ENCODE assay signal across 28 mouse cellular contexts in the genomic region with DNA sequence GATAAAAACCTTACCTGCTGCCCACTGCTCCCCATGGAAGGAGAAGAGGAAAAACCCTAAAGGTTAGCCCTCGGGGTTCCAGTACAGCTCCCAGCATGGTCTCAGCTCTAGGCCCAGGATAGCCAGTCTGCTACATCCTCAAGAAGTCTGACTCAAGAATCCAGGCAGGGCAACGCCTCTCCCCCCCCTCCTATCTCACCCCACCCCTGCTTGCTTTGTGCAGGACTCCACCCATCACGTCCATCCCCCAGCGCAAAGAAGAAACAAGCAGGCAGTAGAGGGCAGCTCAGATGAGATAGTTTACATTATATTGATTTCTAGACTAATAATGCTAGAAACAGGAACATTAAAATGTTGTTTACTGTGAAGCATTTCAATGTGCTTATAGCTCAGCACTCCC. TPM values are rescaled to one million over a fixed set of nuclear protein-coding genes. Genes with fewer than 3 reads are reported as not detected.
DNase-seq lines count a peak whose midpoint lies in the region; ATAC-seq and TF ChIP-seq lines count a peak whose summit lies in the region.
"Had no signal": no experiment of that assay in that cellular context is flagged by ENCODE, and none has a peak within 500 bp of the region (broad histone marks: within the 10 kb centered on the region; RNA-seq: fewer than 3 reads in every experiment).

No protein-coding gene starts in this region.

- 20% methylated on average over 4 of the region's 4 CpGs for WGBS in lung, postnatal 0 days
- 25% methylated on average over 4 of the region's 4 CpGs for WGBS in lung, adult 2 months
- 34% methylated on average over 4 of the region's 4 CpGs for WGBS in hindbrain, embryonic 11.5 days

- no peak overlapping the region for H3K9ac ChIP-seq in lung, postnatal 0 days (replicated peaks; ENCODE audit: low read depth)
- no peak overlapping the region for H3K9ac ChIP-seq in MEL (ENCODE audit: control insufficient read depth, low read depth, low read length, poor library complexity, severe bottlenecking)
- no peak overlapping the region for H3K9ac ChIP-seq in hindbrain, embryonic 11.5 days (ENCODE audit: low read depth, low read length)
- H3K9ac ChIP-seq: embryonic facial prominence, embryonic 15.5 days; forebrain, postnatal 0 days; limb, embryonic 15.5 days; midbrain, embryonic 15.5 days had no signal

- no peak for TF ChIP-seq POLR2A in lung, adult 2 months (IDR thresholded peaks at IDR 0.05; ENCODE audit: borderline replicate concordance, extremely low read depth, low read depth, low read length)
- no peak for TF ChIP-seq POLR2A in MEL (IDR thresholded peaks at IDR 0.05; ENCODE audit: control insufficient read depth in 1 of 2, insufficient read depth in 1 of 2, low read depth in 1 of 2, low read length in 2 of 2, poor library complexity in 1 of 2)

- no peak overlapping the region for H3K4me2 ChIP-seq in lung, postnatal 0 days (replicated peaks; ENCODE audit: low read depth, low read length)
- H3K4me2 ChIP-seq in hindbrain, embryonic 11.5 days (replicated peaks; ENCODE audit: low read depth, low read length) = no peak overlapping the region
- H3K4me2 ChIP-seq: embryonic facial prominence, embryonic 15.5 days; limb, embryonic 15.5 days; midbrain, embryonic 15.5 days had no signal

- H3K4me1 ChIP-seq in lung, postnatal 0 days (ENCODE audit: insufficient read depth, low read depth, low read length) = no peaks in the 10 kb centered on the region
- peaks cover 3% of the 10 kb centered on the region; the same call in 1 of the 2 replicates for H3K4me1 ChIP-seq in lung, adult 2 months (ENCODE audit: control insufficient read depth, insufficient read depth, low read length)
- H3K4me1 ChIP-seq in MEL (ENCODE audit: control insufficient read depth in 1 of 2, insufficient read depth in 2 of 2, low read length in 2 of 2) = no peaks in the 10 kb centered on the region; a peak in 1 of 4 replicates
- H3K4me1 ChIP-seq in hindbrain, embryonic 11.5 days (replicated peaks; ENCODE audit: control insufficient read depth, insufficient read depth, low read length) = no peaks in the 10 kb centered on the region
- H3K4me1 ChIP-seq: embryonic facial prominence, embryonic 15.5 days; limb, embryonic 15.5 days; midbrain, embryonic 15.5 days had no signal

- H3K27me3 ChIP-seq in lung, postnatal 0 days (replicated peaks; ENCODE audit: insufficient read depth, low read length) = no peaks in the 10 kb centered on the region
- H3K27me3 ChIP-seq in MEL (ENCODE audit: control insufficient read depth in 1 of 2, insufficient read depth in 2 of 2, low read length in 2 of 2) = peaks cover 0 to 3% of the 10 kb centered on the region in 2 experiments; a peak in 1 of 4 replicates
- H3K27me3 ChIP-seq in hindbrain, embryonic 11.5 days (ENCODE audit: control insufficient read depth, insufficient read depth, low read length) = no peaks in the 10 kb centered on the region
- H3K27me3 ChIP-seq: embryonic facial prominence, embryonic 15.5 days; limb, embryonic 15.5 days; midbrain, embryonic 15.5 days had no signal

- no peak for TF ChIP-seq RAD21 in MEL (IDR thresholded peaks at IDR 0.05; ENCODE audit: low read depth, low read length)

- no peak for TF ChIP-seq CTCF in lung, postnatal 0 days (IDR thresholded peaks at IDR 0.05)
- TF ChIP-seq CTCF in lung, adult 2 months (IDR thresholded peaks at IDR 0.05; ENCODE audit: insufficient read depth, low read length) = no peak
- TF ChIP-seq CTCF in MEL (IDR thresholded peaks at IDR 0.05 in 2 of 3, conservative IDR thresholded peaks at IDR 0.05 in 1 of 3; ENCODE audit: control insufficient read depth in 1 of 3, insufficient read depth in 1 of 3, low read depth in 2 of 3, low read length in 3 of 3, poor library complexity in 1 of 3, severe bottlenecking in 1 of 3) = no peak

- H3K27ac ChIP-seq in lung, postnatal 0 days (ENCODE audit: low read length) = no peak overlapping the region
- no peak overlapping the region for H3K27ac ChIP-seq in MEL (ENCODE audit: control insufficient read depth, low read depth, low read length)
- H3K27ac ChIP-seq in hindbrain, embryonic 11.5 days (ENCODE audit: low read depth, low read length) = no peak overlapping the region
- H3K27ac ChIP-seq: embryonic facial prominence, embryonic 15.5 days; heart, embryonic 10.5 days; hindbrain, embryonic 10.5 days; layer of hippocampus, adult 2 months; limb, embryonic 15.5 days; midbrain, embryonic 15.5 days had no signal

- no peaks in the 10 kb centered on the region for H3K36me3 ChIP-seq in lung, postnatal 0 days (ENCODE audit: insufficient read depth, low read length)
- H3K36me3 ChIP-seq in MEL (ENCODE audit: control insufficient read depth in 1 of 2, insufficient read depth in 2 of 2, low read length in 2 of 2) = no peaks in the 10 kb centered on the region
- H3K36me3 ChIP-seq in hindbrain, embryonic 11.5 days (ENCODE audit: control insufficient read depth, insufficient read depth, low read length) = no peaks in the 10 kb centered on the region
- H3K36me3 ChIP-seq: embryonic facial prominence, embryonic 15.5 days; heart, embryonic 10.5 days; hindbrain, embryonic 10.5 days; limb, embryonic 15.5 days; midbrain, embryonic 15.5 days had no signal

- peak; percentile 78 for ATAC-seq in lung, postnatal 0 days
- ATAC-seq in hindbrain, embryonic 11.5 days (ENCODE audit: low FRiP score) = no peak
- ATAC-seq: activated CD4-positive, CD25-positive, alpha-beta regulatory T cell, adult 4 months; forebrain, postnatal 0 days; midbrain, embryonic 15.5 days had no signal

- H3K4me3 ChIP-seq in lung, postnatal 0 days (ENCODE audit: low read depth, low read length) = no peak overlapping the region
- H3K4me3 ChIP-seq in lung, adult 2 months (replicated peaks; ENCODE audit: extremely low read depth, low read depth, low read length) = no peak overlapping the region
- H3K4me3 ChIP-seq in MEL (ENCODE audit: control insufficient read depth in 1 of 2, insufficient read depth in 1 of 2, low read depth in 2 of 2, low read length in 2 of 2) = no peak overlapping the region
- H3K4me3 ChIP-seq in hindbrain, embryonic 11.5 days (ENCODE audit: low read depth, low read length) = no peak overlapping the region
- H3K4me3 ChIP-seq: embryonic facial prominence, embryonic 15.5 days; heart, embryonic 10.5 days; hindbrain, embryonic 10.5 days; layer of hippocampus, adult 2 months; limb, embryonic 15.5 days; megakaryocyte, embryonic 14.5 days; midbrain, embryonic 15.5 days had no signal

- peak; percentile 47 for DNase-seq in lung, postnatal 0 days (ENCODE audit: low spot score)
- DNase-seq in lung, adult 2 months = no peak
- peak; percentile 63 for DNase-seq in MEL (ENCODE audit: low read depth, low spot score)
- peak; percentile 26 for DNase-seq in lung, postnatal 10 days
- DNase-seq in cerebellum, adult 11 months = no peak
- no peak for DNase-seq in hindbrain, embryonic 11.5 days (ENCODE audit: low spot score)
- DNase-seq in left cerebral cortex, adult 9 months (ENCODE audit: low spot score in 2 of 2) = no peak
- DNase-seq: adrenal gland, postnatal 10 days; cerebellum, postnatal 10 days; forebrain, postnatal 0 days; kidney, adult 8-10 months; kidney, postnatal 14 days; layer of hippocampus, postnatal 36 days; right cerebral cortex, adult 18-20 months; thymus, postnatal 4 days had no signal

- H3K9me3 ChIP-seq in lung, postnatal 0 days (ENCODE audit: low read length) = no peaks in the 10 kb centered on the region
- no peaks in the 10 kb centered on the region for H3K9me3 ChIP-seq in MEL (replicated peaks; ENCODE audit: insufficient read depth, low read length)
- no peaks in the 10 kb centered on the region for H3K9me3 ChIP-seq in hindbrain, embryonic 11.5 days (ENCODE audit: control insufficient read depth, low read length)
- H3K9me3 ChIP-seq: embryonic facial prominence, embryonic 15.5 days; heart, embryonic 10.5 days; hindbrain, embryonic 10.5 days; limb, embryonic 15.5 days; midbrain, embryonic 15.5 days had no signal

- TF ChIP-seq EP300 in lung, postnatal 0 days (IDR thresholded peaks at IDR 0.05) = no peak
- no peak for TF ChIP-seq EP300 in MEL (IDR thresholded peaks at IDR 0.05; ENCODE audit: low read depth in 1 of 2, low read length in 2 of 2)

- no peaks in the 10 kb centered on the region for H3K79me2 ChIP-seq in MEL (ENCODE audit: control insufficient read depth, insufficient read depth, low read length, poor library complexity)

TF ChIP-seq in MEL, 35 proteins besides CTCF, POLR2A, EP300 and RAD21 (continues in another document):
- TF ChIP-seq ETS1 (IDR thresholded peaks at IDR 0.05; ENCODE audit: low read depth, low read length) (no peak), HCFC1 (IDR thresholded peaks at IDR 0.05; ENCODE audit: low read depth, low read length) (no peak), MYB (IDR thresholded peaks at IDR 0.05; ENCODE audit: low read depth, low read length) (no peak), MAX (IDR thresholded peaks at IDR 0.05; ENCODE audit: low read length) (no peak), SMC3 (IDR thresholded peaks at IDR 0.05; ENCODE audit: low read depth, low read length) (no peak), RCOR1 (IDR thresholded peaks at IDR 0.05; ENCODE audit: low read depth, low read length) (no peak), CHD1 (IDR thresholded peaks at IDR 0.05; ENCODE audit: low read depth, low read length) (no peak), GABPA (IDR thresholded peaks at IDR 0.05; ENCODE audit: low read depth, low read length) (no peak), TBP (IDR thresholded peaks at IDR 0.05; ENCODE audit: low read depth, low read length) (no peak)

RNA-seq across cellular contexts. Expression of gene Cngb1, which starts 34.5 kb away (rescaled TPM):
- 3.3 and 4.0 TPM in 2 replicates for polyA plus RNA-seq in lung, postnatal 0 days (2015; fragmentation: Nextera tagmentation; extraction: Ambion mirVana)
- 1.9 and 2.4 TPM in 2 replicates for polyA plus RNA-seq in lung, adult 2 months (2012; rRNA removed)
- not detected in 2 replicates for total RNA-seq in MEL (2012; rRNA removed)
- polyA plus RNA-seq in MEL (2012; ENCODE audit: insufficient read depth in 1 of 2, insufficient read length in 2 of 2, low read depth in 1 of 2, low replicate concordance in 2 of 2, missing spikeins in 1 of 2) = under 1 TPM in 1 of 2 experiments, not detected in 1; 0.03 TPM
- 0.66 and 0.71 TPM in 2 replicates for polyA plus RNA-seq in hindbrain, embryonic 11.5 days (2014; fragmentation: Nextera tagmentation; extraction: Ambion mirVana)
- polyA plus RNA-seq: heart, embryonic 10.5 days had no signal

RNA-seq across cellular contexts. Expression of gene Tepp, which starts 38.5 kb away (rescaled TPM):
- polyA plus RNA-seq in lung, postnatal 0 days (2015; fragmentation: Nextera tagmentation; extraction: Ambion mirVana) = 1.3 and 2.1 TPM in 2 replicates
- polyA plus RNA-seq in lung, adult 2 months (2012; rRNA removed) = 2.4 and 4.2 TPM in 2 replicates
- total RNA-seq in MEL (2012; rRNA removed) = not detected in 2 replicates
- not detected for polyA plus RNA-seq in MEL (2012; ENCODE audit: insufficient read depth in 1 of 2, insufficient read length in 2 of 2, low read depth in 1 of 2, low replicate concordance in 2 of 2, missing spikeins in 1 of 2)
- polyA plus RNA-seq in hindbrain, embryonic 11.5 days (2014; fragmentation: Nextera tagmentation; extraction: Ambion mirVana) = not detected in 2 replicates
- total RNA-seq: adrenal gland, postnatal 10 days; gastrocnemius, adult 18-20 months; layer of hippocampus, postnatal 36 days; left cerebral cortex, postnatal 25 days had no signal
- polyA plus RNA-seq: activated CD4-positive, CD25-positive, alpha-beta regulatory T cell, adult 4 months; heart, embryonic 10.5 days; heart, postnatal 0 days; hindbrain, embryonic 10.5 days; liver, embryonic 16.5 days; small intestine, adult 2 months had no signal

RNA-seq across cellular contexts. Expression of gene Zfp319, which starts 59.9 kb away (rescaled TPM):
- polyA plus RNA-seq in lung, postnatal 0 days (2015; fragmentation: Nextera tagmentation; extraction: Ambion mirVana) = 5.9 and 6.0 TPM in 2 replicates
- polyA plus RNA-seq in lung, adult 2 months (2012; rRNA removed) = 17.1 and 20.8 TPM in 2 replicates
- total RNA-seq in MEL (2012; rRNA removed) = 1.8 and 2.0 TPM in 2 replicates
- polyA plus RNA-seq in MEL (2012; ENCODE audit: insufficient read depth in 1 of 2, insufficient read length in 2 of 2, low read depth in 1 of 2, low replicate concordance in 2 of 2, missing spikeins in 1 of 2) = 1 to 10 TPM in 1 of 2 experiments, not detected in 1; 4.8 TPM
- polyA plus RNA-seq in hindbrain, embryonic 11.5 days (2014; fragmentation: Nextera tagmentation; extraction: Ambion mirVana) = 8.9 and 10.0 TPM in 2 replicates

Comparison
In these comparisons a context has a peak if more than half of its experiments do, and no peak if none do; other contexts are left out.
1. DNase-seq: peak in lung, postnatal 0 days (single experiment), MEL (single experiment) and lung, postnatal 10 days (single experiment); none in lung, adult 2 months (single experiment), cerebellum, adult 11 months (single experiment), hindbrain, embryonic 11.5 days (single experiment) and left cerebral cortex, adult 9 months (0 of 2).